Mouse (Mus musculus): ENCODE data around the gene C77080. TPM values are rescaled to one million over a fixed set of nuclear protein-coding genes. Genes with fewer than 3 reads are reported as not detected.

The C77080 gene
- 2.7 and 3.8 TPM in 2 replicates for total RNA-seq (2017)

GRCm38 (mm10) chr4:129261196-129261595, at the start of gene C77080:
C77080 (minus strand) TSS chr4:129261404.
- no peak for ATAC-seq (replicated peaks in 1 of 2; ENCODE audit: insufficient read depth in 1 of 2, low FRiP score in 2 of 2, low TSS enrichment in 1 of 2, low read depth in 1 of 2, poor library complexity in 2 of 2, severe bottlenecking in 2 of 2)

- ATAC-seq (replicated peaks in 1 of 2; ENCODE audit: insufficient read depth in 1 of 2, low FRiP score in 2 of 2, low TSS enrichment in 1 of 2, low read depth in 1 of 2, poor library complexity in 2 of 2, severe bottlenecking in 2 of 2), result no peak
These were observed 46.7 kb upstream of the C77080 start for GRCm38 (mm10) chr4:129307936-129308335.

GRCm38 (mm10) chr4:129304306-129304705, 43.1 kb upstream of the C77080 start:
- no peak for ATAC-seq (replicated peaks in 1 of 2; ENCODE audit: insufficient read depth in 1 of 2, low FRiP score in 2 of 2, low TSS enrichment in 1 of 2, low read depth in 1 of 2, poor library complexity in 2 of 2, severe bottlenecking in 2 of 2)

- no peak for ATAC-seq (replicated peaks in 1 of 2; ENCODE audit: insufficient read depth in 1 of 2, low FRiP score in 2 of 2, low TSS enrichment in 1 of 2, low read depth in 1 of 2, poor library complexity in 2 of 2, severe bottlenecking in 2 of 2)
These were observed 42.6 kb upstream of the C77080 start for GRCm38 (mm10) chr4:129303816-129304215.

GRCm38 (mm10) chr4:129303401-129303800, 42.2 kb upstream of the C77080 start:
- ATAC-seq (replicated peaks in 1 of 2; ENCODE audit: insufficient read depth in 1 of 2, low FRiP score in 2 of 2, low TSS enrichment in 1 of 2, low read depth in 1 of 2, poor library complexity in 2 of 2, severe bottlenecking in 2 of 2), result no peak

- ATAC-seq (replicated peaks in 1 of 2; ENCODE audit: insufficient read depth in 1 of 2, low FRiP score in 2 of 2, low TSS enrichment in 1 of 2, low read depth in 1 of 2, poor library complexity in 2 of 2, severe bottlenecking in 2 of 2), result no peak
These were observed 37.9 kb upstream of the C77080 start for GRCm38 (mm10) chr4:129299121-129299520.

GRCm38 (mm10) chr4:129297724-129298123, 36.5 kb upstream of the C77080 start:
- ATAC-seq (replicated peaks in 1 of 2; ENCODE audit: insufficient read depth in 1 of 2, low FRiP score in 2 of 2, low TSS enrichment in 1 of 2, low read depth in 1 of 2, poor library complexity in 2 of 2, severe bottlenecking in 2 of 2), result 0 out of 4 replicates have a peak, but pooled peaks of 1 of the 2 experiments have one; percentile 12

GRCm38 (mm10) chr4:129296066-129296465, 34.9 kb upstream of the C77080 start:
- ATAC-seq (replicated peaks in 1 of 2; ENCODE audit: insufficient read depth in 1 of 2, low FRiP score in 2 of 2, low TSS enrichment in 1 of 2, low read depth in 1 of 2, poor library complexity in 2 of 2, severe bottlenecking in 2 of 2), result no peak

- no peak for ATAC-seq (replicated peaks in 1 of 2; ENCODE audit: insufficient read depth in 1 of 2, low FRiP score in 2 of 2, low TSS enrichment in 1 of 2, low read depth in 1 of 2, poor library complexity in 2 of 2, severe bottlenecking in 2 of 2)
These were observed 34.0 kb upstream of the C77080 start for GRCm38 (mm10) chr4:129295188-129295587.

- no peak for ATAC-seq (replicated peaks in 1 of 2; ENCODE audit: insufficient read depth in 1 of 2, low FRiP score in 2 of 2, low TSS enrichment in 1 of 2, low read depth in 1 of 2, poor library complexity in 2 of 2, severe bottlenecking in 2 of 2)
These were observed 32.5 kb upstream of the C77080 start for GRCm38 (mm10) chr4:129293702-129294101.

GRCm38 (mm10) chr4:129292831-129293230, 31.6 kb upstream of the C77080 start:
- no peak for ATAC-seq (replicated peaks in 1 of 2; ENCODE audit: insufficient read depth in 1 of 2, low FRiP score in 2 of 2, low TSS enrichment in 1 of 2, low read depth in 1 of 2, poor library complexity in 2 of 2, severe bottlenecking in 2 of 2)

GRCm38 (mm10) chr4:129289671-129290070, 28.5 kb upstream of the C77080 start:
- ATAC-seq (replicated peaks in 1 of 2; ENCODE audit: insufficient read depth in 1 of 2, low FRiP score in 2 of 2, low TSS enrichment in 1 of 2, low read depth in 1 of 2, poor library complexity in 2 of 2, severe bottlenecking in 2 of 2), result no peak

- no peak for ATAC-seq (replicated peaks in 1 of 2; ENCODE audit: insufficient read depth in 1 of 2, low FRiP score in 2 of 2, low TSS enrichment in 1 of 2, low read depth in 1 of 2, poor library complexity in 2 of 2, severe bottlenecking in 2 of 2)
These were observed 26.9 kb upstream of the C77080 start for GRCm38 (mm10) chr4:129288067-129288466.

GRCm38 (mm10) chr4:129287472-129287981, 26.3 kb upstream of the C77080 start, which contains the start of gene Sync:
Sync (plus strand) TSS chr4:129287617.
- ATAC-seq (replicated peaks in 1 of 2; ENCODE audit: insufficient read depth in 1 of 2, low FRiP score in 2 of 2, low TSS enrichment in 1 of 2, low read depth in 1 of 2, poor library complexity in 2 of 2, severe bottlenecking in 2 of 2), result no peak

GRCm38 (mm10) chr4:129286683-129287471, 25.7 kb upstream of the C77080 start:
- ATAC-seq (replicated peaks in 1 of 2; ENCODE audit: insufficient read depth in 1 of 2, low FRiP score in 2 of 2, low TSS enrichment in 1 of 2, low read depth in 1 of 2, poor library complexity in 2 of 2, severe bottlenecking in 2 of 2), result no peak

GRCm38 (mm10) chr4:129286001-129286682, 24.9 kb upstream of the C77080 start:
- peak in 1 of 2 experiments; percentile 42; a peak in 1 of 4 replicates for ATAC-seq (replicated peaks in 1 of 2; ENCODE audit: insufficient read depth in 1 of 2, low FRiP score in 2 of 2, low TSS enrichment in 1 of 2, low read depth in 1 of 2, poor library complexity in 2 of 2, severe bottlenecking in 2 of 2)

GRCm38 (mm10) chr4:129284685-129285084, 23.5 kb upstream of the C77080 start:
- no peak for ATAC-seq (replicated peaks in 1 of 2; ENCODE audit: insufficient read depth in 1 of 2, low FRiP score in 2 of 2, low TSS enrichment in 1 of 2, low read depth in 1 of 2, poor library complexity in 2 of 2, severe bottlenecking in 2 of 2)

GRCm38 (mm10) chr4:129283226-129283625, 22.0 kb upstream of the C77080 start:
- no peak for ATAC-seq (replicated peaks in 1 of 2; ENCODE audit: insufficient read depth in 1 of 2, low FRiP score in 2 of 2, low TSS enrichment in 1 of 2, low read depth in 1 of 2, poor library complexity in 2 of 2, severe bottlenecking in 2 of 2)

Measured in hematopoietic stem cell, adult 5-6 weeks (primary cell).